Mouse (Mus musculus) adrenal gland (tissue): ENCODE results near the gene Zfp57.
"Not testable (repeated sequence)": the region's sequence is repeated elsewhere in the genome, so short reads cannot be mapped to it uniquely, and the experiment has no call there.

Experiments used
- intact Hi-C: fragments of 180-260 bp; cut with DNase I; formaldehyde crosslinking; loops from one replicate; pipeline ENCODE4 v1.15.1; 2025
- long read RNA-seq, 2 experiments: library from polyadenylated mRNA; unstranded; transcript quantifications; one replicate each; pipeline ENCODE4 v2.0.0; 2020; ENCODE audit warnings: borderline replicate concordance in 1 of 2; ENCODE audit not compliant: insufficient replicate concordance in 1 of 2

The Zfp57 gene
- long read RNA-seq, experiment 1, partial matches to known transcripts = 0 of 1 reads
- long read RNA-seq, experiment 1, other reads (novel, unspliced or antisense) = 0 of 1 reads
- long read RNA-seq, experiment 2 = 0 reads

DNA sequence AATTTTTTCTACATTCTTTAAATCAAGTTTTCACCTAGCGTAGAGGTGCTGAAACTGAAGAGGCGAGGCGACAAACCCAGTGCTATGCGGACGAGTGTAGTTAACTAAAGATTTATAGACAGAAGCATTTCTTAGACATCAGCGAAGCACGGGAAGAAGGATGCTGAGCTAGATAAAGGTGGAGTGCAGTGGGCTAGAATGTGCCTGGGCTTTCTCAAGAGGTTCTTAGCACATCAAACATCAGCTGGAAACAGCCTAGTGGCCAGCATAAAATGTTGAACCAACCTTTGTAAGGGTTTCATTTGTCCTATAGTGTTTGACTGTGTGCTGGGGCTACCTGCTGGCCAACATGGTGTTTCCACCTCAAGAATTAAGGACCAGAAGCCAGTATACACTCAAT, at the start of gene Zfp57:
Gene Zfp57 (plus strand): TSS at position 301 of the 400 bp plus-strand sequence.
- intact Hi-C loops = loop anchor here (5.0 kb wide), 1 partner anchor 39 kb away; no protein-coding TSS in a partner anchor

DNA sequence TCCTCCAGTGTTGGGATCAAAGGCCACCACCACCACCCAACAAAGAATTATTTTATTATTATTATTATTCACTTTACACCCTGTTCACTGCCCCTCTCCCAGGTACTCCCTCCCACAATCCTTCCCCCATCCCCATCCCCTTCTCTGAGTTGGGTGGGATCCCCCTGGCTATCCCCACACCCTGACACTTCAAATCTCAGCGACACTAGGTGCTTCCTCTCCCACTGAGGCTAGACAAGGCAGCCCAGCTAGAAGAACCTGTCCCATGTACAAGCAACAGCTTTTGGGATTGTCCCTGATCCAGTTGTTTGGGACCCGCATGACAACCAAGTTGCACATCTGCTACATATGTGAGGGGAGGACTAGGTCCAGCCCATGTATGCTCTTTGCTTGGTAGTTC, 48.3 kb upstream of the Zfp57 start:
- intact Hi-C loops = no loop called here

DNA sequence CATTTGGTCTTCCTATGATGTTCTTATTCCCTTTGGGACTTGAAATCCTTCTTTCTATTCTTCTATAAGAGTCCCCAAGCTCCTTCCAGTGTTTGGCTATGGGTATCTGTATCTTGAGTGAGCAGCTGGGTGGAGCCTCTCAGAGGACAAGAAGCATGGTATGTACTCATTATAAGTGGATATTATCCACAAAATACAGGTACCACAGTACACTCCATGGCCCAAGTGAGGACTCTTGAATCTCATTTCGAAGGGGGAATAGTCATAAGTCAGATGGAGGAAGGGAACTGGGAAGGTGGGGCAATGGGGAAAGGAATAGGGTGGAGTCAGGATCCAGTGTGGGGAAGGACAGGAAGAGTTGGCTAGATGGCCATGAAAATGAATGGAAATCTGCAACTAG, 47.9 kb upstream of the Zfp57 start:
- intact Hi-C loops = no loop called here

DNA sequence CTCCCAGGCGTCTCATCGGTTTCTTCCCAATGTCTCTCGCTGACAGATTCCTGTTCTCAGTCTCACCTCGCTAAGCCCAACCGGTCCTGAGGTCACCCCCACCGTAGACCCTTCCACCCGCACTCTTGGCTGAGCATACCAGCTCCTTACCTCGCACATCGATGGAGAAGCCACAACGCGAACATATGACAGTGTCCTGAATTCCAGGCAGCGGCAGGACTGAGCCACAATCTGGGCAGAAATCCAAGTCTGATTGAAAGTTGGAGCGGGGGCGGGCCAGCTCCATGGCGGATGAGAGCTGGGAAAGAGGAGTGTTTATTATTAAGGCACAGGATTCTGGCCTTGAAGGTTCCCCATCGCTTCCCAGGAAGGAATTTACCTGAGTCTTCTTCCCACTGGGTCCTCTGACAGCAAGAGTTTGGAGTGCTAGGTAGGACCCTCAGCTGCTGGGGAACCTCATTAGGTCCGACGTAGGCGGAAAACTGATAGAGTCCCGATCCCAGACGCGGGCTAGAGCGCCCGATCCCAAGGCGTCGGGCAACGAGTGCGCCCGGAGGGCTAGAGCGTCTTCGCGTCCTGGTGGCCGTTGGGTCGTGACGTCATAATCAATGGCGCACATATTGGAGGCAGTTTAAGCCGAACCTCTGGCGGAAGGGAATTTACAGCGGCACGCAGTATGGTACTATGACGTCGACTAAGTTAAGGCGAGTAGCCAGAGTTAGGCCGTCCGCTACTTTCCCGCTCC, 42.8 kb upstream of the Zfp57 start, which contains the start of the genes Znrd1 and Znrd1as:
Gene Znrd1 (minus strand): TSS at position 561 of the 745 bp plus-strand sequence.
Gene Znrd1as (plus strand): TSS at position 594 of the 745 bp plus-strand sequence.
- intact Hi-C loops = no loop called here

DNA sequence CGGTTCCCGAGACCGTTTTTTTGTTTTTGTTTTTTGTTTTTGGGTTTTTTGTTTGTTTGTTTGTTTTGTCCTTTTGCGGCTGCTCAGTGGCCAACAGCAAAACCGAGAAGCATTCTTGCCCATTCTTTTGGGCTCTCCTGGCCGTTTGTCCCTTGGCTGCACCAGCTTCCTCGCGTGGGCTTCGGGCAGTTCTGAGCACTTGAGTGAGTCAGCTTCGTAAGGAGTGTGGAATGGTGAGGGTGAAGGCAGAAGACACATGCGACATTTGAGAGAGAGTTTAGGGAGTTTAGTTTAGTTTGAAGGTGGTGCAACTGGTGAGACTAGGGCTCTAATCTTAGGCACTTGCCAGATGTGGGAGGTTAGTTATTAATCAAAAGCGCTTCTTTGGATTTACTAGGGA, 42.1 kb upstream of the Zfp57 start:
- intact Hi-C loops = no loop called here

DNA sequence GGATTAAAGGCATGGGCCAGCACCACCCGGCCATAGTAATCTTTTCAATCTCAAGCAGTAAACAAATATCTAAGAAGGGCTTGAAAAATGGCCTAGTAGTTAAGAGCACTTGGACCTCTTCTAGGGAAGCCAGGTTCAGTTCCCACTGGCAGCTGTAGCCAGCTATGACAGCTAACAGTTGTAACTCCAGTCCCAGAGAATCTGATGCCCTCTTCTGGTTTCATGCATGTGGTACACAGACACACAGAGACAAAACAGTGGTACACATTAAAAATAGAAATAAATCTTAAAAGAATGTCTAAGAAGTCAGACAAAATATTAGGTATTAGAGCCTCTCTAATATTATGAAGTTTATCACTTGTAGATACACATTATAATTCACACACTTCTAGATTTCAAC, 39.8 kb upstream of the Zfp57 start:
- intact Hi-C loops = loop anchor here (5.0 kb wide), 2 partner anchors 41 to 44 kb away; partner anchors contain the start of gene Zfp57

DNA sequence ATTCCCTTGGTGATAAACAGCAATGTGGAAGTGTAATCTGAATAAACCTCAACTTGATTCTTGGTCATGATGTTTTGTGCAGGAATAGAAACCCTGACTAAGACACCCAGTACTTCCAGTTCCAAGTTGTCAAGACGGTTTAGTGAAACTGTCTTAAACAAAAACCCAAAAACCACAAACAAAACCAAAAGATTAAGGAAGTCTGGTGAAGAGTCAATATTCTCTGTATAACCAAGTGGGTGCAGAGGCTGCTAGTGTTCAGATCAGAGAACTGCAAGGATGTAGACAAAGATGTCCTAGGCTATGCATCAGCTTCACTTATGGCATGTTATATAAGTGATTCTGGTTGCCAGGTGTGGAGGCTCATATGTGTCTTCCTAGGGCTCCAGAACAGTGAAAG, 34.1 kb upstream of the Zfp57 start:
- intact Hi-C loops = no loop called here

DNA sequence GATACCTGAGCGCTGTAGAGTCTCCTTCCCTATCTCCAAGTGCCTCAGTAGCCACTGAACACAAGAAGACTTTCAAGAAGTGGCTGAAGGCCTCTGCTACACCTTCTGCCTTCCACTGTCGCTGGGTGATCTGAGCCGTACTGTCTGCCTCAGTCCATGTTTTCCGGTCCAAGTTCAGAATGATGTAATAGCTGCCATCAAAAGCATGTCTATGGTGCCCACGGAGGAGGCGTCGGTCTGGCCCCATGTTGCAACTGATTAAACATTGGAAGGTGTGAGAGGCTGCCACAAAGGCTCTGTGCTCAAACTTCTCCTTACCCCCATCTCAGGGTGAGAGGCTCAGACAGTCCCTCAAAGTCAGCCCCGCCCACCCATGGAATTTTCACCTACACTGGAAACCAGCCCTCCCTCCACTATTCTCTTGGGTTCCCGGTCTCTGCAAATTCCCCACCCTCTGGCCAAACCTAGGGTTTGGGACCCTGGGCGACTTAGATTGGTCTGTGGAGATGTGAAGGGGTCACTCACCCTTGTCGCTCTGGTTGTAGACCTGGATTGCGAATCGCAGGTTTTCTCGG, 30.6 kb upstream of the Zfp57 start:
- intact Hi-C loops = no loop called here

DNA sequence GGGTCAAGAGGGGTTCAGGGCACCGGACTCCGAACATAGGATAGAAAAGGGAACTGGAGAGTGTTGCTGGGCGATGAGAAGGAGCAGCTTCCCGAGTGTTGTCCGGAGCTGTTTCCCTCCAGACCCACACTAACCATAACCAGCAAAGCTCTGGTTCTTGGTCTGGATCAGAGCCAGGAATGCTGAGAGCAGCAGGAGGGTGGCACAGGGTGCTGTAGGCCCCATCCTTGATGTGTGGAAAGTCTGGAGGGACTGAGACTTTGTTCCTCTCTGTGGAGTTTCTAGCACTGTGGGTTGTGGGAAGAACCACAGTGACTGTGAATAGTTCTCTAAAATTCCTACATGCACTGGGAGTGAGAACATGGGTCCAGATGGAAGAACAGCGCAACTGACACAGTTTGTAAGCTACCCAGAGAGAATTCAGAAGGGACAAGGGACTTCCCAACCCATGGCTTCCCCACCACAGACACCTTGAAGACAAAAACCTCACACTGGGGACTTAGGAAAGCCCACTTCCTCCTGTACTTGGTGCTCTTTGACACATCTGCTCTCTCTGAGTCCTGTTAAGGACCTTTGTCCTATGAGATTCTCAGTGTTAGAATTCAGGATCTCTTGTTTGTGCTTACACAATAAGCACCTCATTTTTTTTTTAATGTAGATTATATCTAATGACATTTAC, 29.7 kb upstream of the Zfp57 start:
- intact Hi-C loops = no loop called here

DNA sequence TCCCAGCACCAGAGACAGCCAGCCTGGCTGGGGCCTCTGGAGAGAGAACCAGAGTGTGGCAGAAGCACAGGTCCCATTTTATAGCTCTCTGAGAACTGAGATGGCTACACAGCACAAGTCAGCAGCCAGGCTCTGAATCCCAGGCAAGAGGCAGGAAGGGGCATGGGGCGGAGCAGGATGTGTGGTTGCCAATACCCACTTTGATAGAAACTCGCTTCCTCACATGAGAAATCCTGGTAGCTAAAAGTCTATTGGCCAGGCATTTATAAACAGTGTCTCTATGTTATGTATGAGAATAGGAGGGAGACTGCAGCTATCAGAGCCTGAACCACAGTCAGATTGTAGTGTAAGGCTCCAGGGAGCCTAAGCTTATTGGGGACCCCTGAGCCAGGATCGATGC, 28.2 kb upstream of the Zfp57 start:
- intact Hi-C loops = no loop called here

DNA sequence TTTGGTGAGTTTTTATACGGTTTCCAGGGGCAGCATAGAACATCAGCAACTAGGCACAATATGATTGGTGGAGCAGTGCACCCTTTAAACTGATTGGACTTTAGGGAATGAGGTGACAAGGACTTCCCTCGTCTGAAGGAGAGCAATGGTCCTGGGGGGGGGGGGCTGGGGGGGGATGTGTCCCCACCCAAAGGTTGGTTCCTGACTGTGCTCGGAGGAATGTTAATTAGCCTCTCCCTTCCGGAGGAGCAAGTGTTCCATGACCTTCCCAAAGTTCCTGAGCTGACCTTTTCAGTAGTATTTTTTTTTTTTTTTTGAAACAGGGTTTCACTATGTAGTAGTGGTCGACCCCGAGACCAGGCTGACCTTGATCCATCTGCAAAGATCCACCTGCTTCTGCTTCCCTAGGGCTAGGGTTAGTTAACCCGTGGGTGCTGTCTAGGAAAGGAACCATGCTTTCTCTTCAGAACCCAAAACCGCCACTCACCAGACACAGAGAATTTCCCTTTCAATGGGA, 27.6 kb upstream of the Zfp57 start:
- intact Hi-C loops = no loop called here

DNA sequence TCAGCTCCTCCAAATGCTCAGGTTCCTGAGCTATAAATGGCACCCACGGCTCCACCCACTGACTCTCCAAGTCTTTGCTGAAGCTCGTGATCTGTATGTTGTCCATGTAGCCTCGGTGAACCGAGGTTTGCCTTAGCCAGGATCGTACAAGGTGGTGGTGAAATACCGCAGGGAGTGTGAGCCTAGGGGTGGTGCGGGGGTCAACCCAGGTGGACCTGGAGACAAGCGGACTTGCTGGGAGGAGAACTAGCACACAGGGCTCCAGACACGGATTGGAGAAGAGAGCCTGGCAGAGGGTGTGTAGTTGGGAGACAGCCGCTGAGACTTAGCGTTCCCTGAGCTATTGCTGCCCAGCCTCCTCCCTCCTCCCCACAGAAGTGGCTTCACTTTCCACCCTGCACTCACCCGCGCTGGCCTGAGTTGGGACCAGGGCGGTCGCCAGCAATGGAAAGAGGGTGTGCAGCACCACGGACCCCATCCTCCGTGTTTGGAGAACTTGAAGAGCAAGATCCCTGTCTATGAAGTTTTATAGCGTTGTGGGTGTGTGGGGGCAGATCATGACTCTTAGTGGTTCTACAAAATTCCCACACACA, 19.6 kb upstream of the Zfp57 start, which contains the start of gene 2410137M14Rik:
Gene 2410137M14Rik (minus strand): TSS at position 17 of the 593 bp plus-strand sequence.
- intact Hi-C loops = no loop called here

DNA sequence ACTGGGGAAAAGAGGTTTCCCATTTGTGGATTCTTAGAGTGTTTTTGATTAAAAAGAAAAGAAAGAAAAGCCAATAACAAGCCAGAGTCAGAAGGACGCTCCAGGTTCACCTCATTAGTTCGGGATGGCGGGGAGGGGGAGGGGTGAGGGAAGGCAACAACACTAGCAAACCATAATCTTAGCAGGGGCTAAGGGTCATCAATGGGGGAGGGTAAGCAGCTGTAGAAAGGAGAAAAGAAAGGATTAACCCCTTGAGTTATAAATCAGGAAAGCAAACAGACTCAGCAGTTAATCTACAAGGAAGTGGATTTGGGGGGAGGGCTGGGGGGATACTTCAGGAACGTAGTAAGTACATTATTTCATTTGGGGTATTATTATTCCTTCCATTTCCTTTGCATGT, 19.1 kb upstream of the Zfp57 start:
- intact Hi-C loops = no loop called here

DNA sequence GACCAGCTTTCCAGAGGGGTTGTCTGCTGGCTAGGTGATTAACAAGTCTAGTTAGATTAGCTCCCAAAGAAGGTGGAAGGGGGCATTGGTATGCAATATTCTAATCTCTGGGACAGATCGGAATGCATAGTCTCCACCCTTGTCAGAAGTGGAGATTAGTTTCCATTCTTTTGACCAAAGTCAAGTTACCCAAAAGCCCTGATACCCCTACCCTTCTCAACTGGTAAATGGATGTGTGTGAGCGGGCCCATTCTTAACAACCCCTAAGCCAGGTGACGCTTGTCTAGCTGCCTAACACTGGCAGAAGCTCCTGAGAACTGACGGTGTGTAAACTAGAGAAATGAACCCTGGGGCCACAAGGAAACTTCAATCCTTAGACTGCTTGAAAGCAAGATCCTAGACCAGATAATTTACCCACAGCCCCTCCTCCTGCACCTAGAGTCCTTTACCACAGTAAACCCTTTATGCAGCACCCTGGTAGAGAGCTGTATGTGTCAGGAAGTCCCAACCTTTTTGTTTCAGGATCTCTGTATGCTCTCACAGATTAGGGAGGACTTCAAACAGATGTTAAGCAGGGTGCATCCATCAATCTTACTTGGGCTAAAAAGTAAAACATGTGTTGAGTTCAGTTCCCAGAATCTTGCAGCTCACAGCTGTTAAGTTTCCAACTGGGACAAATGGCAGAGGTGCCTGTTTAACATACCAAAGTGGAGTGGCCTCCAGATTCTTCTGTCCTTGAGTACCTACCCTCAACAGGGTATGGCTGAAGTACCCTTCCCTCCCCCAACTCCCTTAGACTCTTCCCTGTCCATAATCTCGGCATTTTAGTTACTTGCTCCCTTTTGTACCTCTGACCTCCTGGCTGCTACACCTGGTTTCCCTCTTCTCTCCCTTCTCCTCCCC, 18.5 kb upstream of the Zfp57 start:
- intact Hi-C loops = no loop called here

DNA sequence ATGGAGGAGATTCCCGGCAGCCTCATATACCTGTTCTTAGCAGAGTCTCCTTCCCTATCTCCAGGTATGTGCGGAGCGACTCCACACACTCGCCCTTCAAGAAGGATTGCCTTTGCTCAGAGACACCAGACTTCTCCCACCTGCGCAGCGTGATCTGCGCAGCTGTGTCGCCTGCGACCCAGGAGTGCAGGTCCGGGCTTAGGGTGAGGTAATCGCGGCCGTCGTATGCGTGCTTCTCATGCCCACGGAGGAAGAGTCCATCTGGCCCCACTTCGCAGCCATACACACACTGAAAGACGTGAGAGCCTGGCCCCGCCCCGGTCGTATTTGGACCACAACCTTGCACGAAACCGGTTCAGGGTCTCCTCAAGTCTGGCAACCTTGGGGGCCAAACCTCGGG, 12.5 kb upstream of the Zfp57 start:
- intact Hi-C loops = no loop called here

DNA sequence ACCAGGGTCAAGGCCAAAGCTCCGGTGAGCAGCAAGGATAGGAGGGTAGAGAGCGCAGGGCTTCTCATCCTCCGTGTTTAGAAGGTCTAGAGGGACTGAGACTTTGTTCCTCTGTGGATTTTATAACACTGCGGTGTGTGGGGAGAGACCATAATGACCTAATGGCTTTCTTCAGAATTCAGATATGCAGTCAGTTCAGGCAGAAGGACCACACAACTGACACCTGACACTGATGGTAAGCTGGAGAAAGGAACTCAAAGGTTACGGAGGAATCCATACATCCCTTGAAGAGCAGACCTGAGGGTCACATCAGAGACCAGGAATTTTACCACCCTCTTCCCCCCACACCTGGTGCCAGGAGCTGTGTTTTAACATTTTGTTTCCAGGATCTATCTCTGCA, 11.5 kb upstream of the Zfp57 start, which contains the start of gene H2-M5:
Gene H2-M5 (minus strand): TSS at position 101 of the 400 bp plus-strand sequence.
- intact Hi-C loops = no loop called here

DNA sequence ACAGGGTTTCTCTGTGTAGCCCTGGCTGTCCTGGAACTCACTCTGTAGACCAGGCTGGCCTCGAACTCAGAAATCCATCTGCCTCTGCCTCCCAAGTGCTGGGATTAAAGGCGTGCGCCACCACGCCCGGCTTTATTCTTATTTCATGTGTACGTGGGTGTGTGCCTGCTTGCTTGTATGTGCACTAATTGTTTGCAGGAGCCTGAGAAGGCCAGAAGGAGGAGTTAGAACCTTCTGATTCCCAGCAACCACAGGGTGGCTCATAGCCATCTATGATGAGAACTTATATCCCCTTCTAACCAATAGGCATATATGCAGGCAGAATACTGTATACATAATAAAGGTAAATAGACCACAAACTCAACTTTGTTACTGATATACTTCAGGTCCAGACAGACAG, 10.3 kb upstream of the Zfp57 start:
- intact Hi-C loops = not testable (repeated sequence)

DNA sequence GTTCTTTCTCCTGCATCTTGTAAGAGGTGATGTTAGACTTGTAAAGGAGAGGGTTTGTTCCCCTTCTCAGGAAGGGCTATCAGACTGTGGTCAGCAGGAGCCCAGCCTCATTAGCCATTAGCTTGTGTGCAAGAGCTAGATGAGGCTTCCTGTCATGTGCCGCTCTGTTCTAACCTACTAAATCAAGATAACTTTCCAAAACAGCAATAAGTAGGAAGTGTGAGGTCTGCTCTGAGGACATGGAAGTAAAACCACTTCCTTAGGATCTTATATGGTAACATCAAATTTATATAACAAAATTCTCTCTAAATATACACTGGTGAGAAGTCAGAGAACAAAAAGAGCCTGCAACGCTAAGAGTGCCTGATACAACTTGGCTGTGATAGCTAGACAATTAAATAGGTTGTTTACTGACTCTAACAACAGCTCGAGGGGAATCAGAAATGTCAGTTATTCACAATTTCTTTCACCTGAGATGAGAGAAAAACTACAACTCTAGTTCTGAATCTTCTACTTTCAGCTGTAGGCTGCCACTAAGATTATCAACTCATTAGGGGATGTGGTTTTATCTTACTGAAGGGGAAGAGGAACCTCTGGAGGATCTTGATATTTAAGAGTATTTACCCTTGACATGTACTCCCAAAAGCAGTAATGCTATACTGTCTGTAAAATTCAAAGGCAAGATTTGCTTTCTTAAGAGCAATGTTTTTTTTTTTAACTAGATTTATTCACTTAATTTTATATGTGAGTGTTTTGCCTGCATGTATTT, 8.4 kb upstream of the Zfp57 start:
- intact Hi-C loops = no loop called here

DNA sequence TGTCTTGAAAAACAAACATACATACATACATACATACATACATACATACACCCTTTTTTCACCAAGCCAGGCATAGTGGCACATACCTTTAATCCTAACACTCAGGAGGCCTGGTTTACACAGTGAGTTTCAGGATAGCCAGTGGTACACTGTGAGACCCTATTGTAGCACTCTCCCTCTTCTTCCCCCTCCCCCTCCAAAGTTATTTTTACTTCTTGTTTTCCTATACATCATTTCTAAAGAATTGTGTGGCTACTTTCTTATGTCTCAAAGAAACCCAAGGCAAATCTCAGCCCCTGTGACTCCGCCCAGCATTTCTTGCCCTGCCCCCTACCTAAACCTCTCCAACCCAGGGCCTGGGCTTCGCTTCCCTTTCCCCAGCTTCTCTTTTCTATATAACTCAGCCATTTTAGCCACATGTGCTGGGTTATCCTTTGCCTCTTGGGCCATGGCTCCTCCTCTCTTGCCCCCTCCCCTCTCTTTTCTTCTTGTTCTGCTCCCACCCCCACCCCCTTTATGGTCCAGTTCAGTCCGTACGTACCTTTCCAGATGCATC, 7.1 kb upstream of the Zfp57 start:
- intact Hi-C loops = no loop called here
